Mouse (Mus musculus) intestine, postnatal 0 days (tissue): ENCODE measurements around the gene Gm12695. TPM values are rescaled to one million over a fixed set of nuclear protein-coding genes. Genes with fewer than 3 reads are reported as not detected.
A peak's percentile ranks its signal among the peaks of the same experiment; 100 is the strongest.

Experiments used
- ATAC-seq: fragments of 200-750 bp; cut with Nextera tagmentation; 2 replicates; pipeline ENCODE4 v1.8.0; 2017; ENCODE audit warnings: mild to moderate bottlenecking, moderate TSS enrichment, moderate library complexity
- H3K27ac ChIP-seq: fragments of 300-500 bp; sonication (generic); 2 replicates; pipeline ENCODE4 v1.5.1; 2014; ENCODE audit warnings: mild to moderate bottlenecking, low read depth, low read length, moderate library complexity
- H3K27me3 ChIP-seq: fragments of 300-500 bp; sonication (generic); replicated peaks from 2 replicates; pipeline ENCODE4 v1.6.1; 2014; ENCODE audit warnings: low read length, mixed read lengths; ENCODE audit not compliant: control insufficient read depth, insufficient read depth
- H3K36me3 ChIP-seq: fragments of 300-500 bp; sonication (generic); 2 replicates; pipeline ENCODE4 v1.6.1; 2014; ENCODE audit warnings: mild to moderate bottlenecking, moderate library complexity; ENCODE audit not compliant: control insufficient read depth, insufficient read depth
- H3K4me1 ChIP-seq: fragments of 300-500 bp; sonication (generic); replicated peaks from 2 replicates; pipeline ENCODE4 v1.6.1; 2014; ENCODE audit warnings: antibody characterized with exemption, low read length, mixed read lengths; ENCODE audit not compliant: control insufficient read depth, insufficient read depth
- H3K4me2 ChIP-seq: fragments of 300-500 bp; sonication (generic); replicated peaks from 2 replicates; pipeline ENCODE4 v1.6.1; 2014; ENCODE audit warnings: low read depth, mild to moderate bottlenecking, moderate library complexity
- H3K4me3 ChIP-seq: fragments of 300-500 bp; sonication (generic); 2 replicates; pipeline ENCODE4 v1.5.1; 2014; ENCODE audit warnings: low read depth, low read length
- H3K9ac ChIP-seq: fragments of 300-500 bp; sonication (generic); 2 replicates; pipeline ENCODE4 v1.6.1; 2014; ENCODE audit warnings: mild to moderate bottlenecking, low read depth, low read length
- H3K9me3 ChIP-seq: fragments of 300-500 bp; sonication (generic); 2 replicates; pipeline ENCODE4 v1.6.1; 2016; ENCODE audit warnings: mixed run types; ENCODE audit not compliant: control insufficient read depth
- CTCF ChIP-seq: sonication (generic); IDR thresholded peaks from 2 replicates; pipeline ENCODE4 v1.5.1; 2016; ENCODE audit warnings: low read depth, mild to moderate bottlenecking, control low read depth, antibody characterized with exemption, moderate library complexity
- WGBS: fragments of 180-500 bp; shearing (Covaris S2); extraction: QIAGEN DNeasy Blood & Tissue Kit; methylation state at CpG from one replicate; pipeline ENCODE4 v1.1.7; 2014; 5-methylcytosine and 5-hydroxymethylcytosine counted together
- polyA plus RNA-seq: library from polyadenylated mRNA; unstranded; fragments of >200 nt; fragmentation: Nextera tagmentation; extraction: Ambion mirVana; gene quantifications from 2 replicates; pipeline ENCODE4 v1.2.1, GENCODE M21; 2015

Gm12695 gene
- polyA plus RNA-seq, 1 experiment from 2014 or later: not detected

DNA sequence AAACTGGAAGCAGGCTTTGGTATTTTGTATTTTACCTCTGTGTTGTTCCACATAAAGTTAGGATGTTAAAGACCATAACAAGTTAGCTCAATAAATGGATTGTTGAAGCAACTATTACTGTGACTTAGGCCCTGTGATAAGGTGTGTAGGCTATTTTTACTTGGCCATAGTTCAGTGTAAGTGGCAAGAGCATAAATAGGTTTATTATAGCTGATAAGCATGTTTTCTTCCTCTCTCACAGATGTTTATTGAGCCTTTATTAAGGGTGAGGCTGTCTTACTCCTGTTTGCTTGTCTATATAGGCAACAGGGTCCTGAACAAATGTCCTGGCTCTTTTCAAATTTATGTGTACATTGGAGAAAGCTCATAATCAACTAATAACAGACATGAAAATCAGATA lies 104.0 kb downstream of the Gm12695 start:
- TF ChIP-seq CTCF: no peak
- Histone ChIP-seq H3K27ac (no peak overlapping the region; the same call in 1 of the 2 replicates), H3K4me3 (no peak overlapping the region), H3K4me1 (no peaks in the 10 kb centered on the region), H3K27me3 (no peaks in the 10 kb centered on the region), H3K36me3 (no peaks in the 10 kb centered on the region), H3K9me3 (no peaks in the 10 kb centered on the region), H3K4me2 (no peak overlapping the region), H3K9ac (no peak overlapping the region)
- ATAC-seq: peak; percentile 65

DNA sequence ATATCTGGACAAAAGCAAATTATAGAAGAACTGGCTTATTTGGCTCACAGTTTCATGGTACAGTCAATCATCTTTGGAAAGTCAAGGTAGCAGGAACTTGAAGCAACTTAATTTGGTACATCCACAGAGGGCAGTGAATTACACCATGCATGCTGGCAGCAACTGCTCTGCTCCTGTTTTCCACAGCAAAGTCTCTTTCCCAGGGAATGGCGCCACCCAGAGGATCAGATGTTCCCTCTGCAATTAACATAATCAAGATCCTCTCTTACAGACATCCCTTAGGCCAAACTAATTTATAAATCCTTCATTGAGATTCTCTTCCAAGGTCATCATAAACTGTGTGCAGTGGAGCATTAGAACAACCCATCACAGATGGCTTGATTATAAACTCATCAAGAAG lies 104.8 kb downstream of the Gm12695 start:
- H3K9me3 ChIP-seq: no peaks in the 10 kb centered on the region
- H3K4me3 ChIP-seq: no peak overlapping the region
- no peak overlapping the region for H3K4me2 ChIP-seq
- no peaks in the 10 kb centered on the region for H3K4me1 ChIP-seq
- no peaks in the 10 kb centered on the region for H3K36me3 ChIP-seq
- peak; percentile 77 for TF ChIP-seq CTCF
- no peak overlapping the region for H3K9ac ChIP-seq
- ATAC-seq: no peak
- no peaks in the 10 kb centered on the region for H3K27me3 ChIP-seq
- H3K27ac ChIP-seq: no peak overlapping the region
- 13% methylated on average over 1 of the region's 1 CpGs for WGBS

Other genes starting within 250 kb of the Gm12695 start
- gene Cyp2j6, start 231.5 kb downstream of the Gm12695 start, polyA plus RNA-seq: 37.2 and 39.2 TPM in 2 replicates
- 4.3 and 4.6 TPM in 2 replicates for gene Cyp2j9, start 193.6 kb downstream of the Gm12695 start, polyA plus RNA-seq
- 0.20 TPM in 1 of 2 replicates, not detected in the other for gene Cyp2j5, start 121.0 kb downstream of the Gm12695 start, polyA plus RNA-seq